Mouse (Mus musculus): ENCODE data around the gene Tnrc6b.

GRCm38 (mm10) chr15:80683990-80684389 is 27.1 kb upstream of the Tnrc6b start:
- no peak for TF ChIP-seq HCFC1 (IDR thresholded peaks at IDR 0.05; ENCODE audit: borderline replicate concordance, insufficient read depth, low read length)
- TF ChIP-seq MAFK (IDR thresholded peaks at IDR 0.05; ENCODE audit: insufficient read depth, low read depth, low read length): no peak
- TF ChIP-seq ZC3H11A (IDR thresholded peaks at IDR 0.05; ENCODE audit: borderline replicate concordance, low read depth, low read length): no peak

Data from ES-E14 (cell line).